Mouse (Mus musculus) cerebellum, adult 18-20 months (tissue): ENCODE measurements around the gene Ift122.

ENCODE experiments used
- DNase-seq, 2 experiments: peaks; one replicate each; pipeline ENCODE4 v3.0.0; 2021

The Ift122 gene

GRCm38 (mm10) chr6:115927292-115928242, 74.3 kb downstream of the Ift122 start:
- DNase-seq, result no peak

GRCm38 (mm10) chr6:115930018-115930417, 76.7 kb downstream of the Ift122 start:
- no peak for DNase-seq

GRCm38 (mm10) chr6:115931639-115932038, 78.4 kb downstream of the Ift122 start, which contains the start of gene Rho:
TSS of gene Rho (plus strand) at chr6:115931748.
- DNase-seq, result no peak

GRCm38 (mm10) chr6:115932391-115932790, 79.1 kb downstream of the Ift122 start:
- no peak for DNase-seq

GRCm38 (mm10) chr6:115935544-115935943, 82.3 kb downstream of the Ift122 start:
- no peak for DNase-seq

- no peak for DNase-seq
These were observed 84.7 kb downstream of the Ift122 start for GRCm38 (mm10) chr6:115938011-115938410.

- DNase-seq, result no peak
These were observed 85.5 kb downstream of the Ift122 start for GRCm38 (mm10) chr6:115938798-115939197.

GRCm38 (mm10) chr6:115940603-115941002, 87.3 kb downstream of the Ift122 start:
- DNase-seq, result no peak

GRCm38 (mm10) chr6:115941128-115941527, 87.9 kb downstream of the Ift122 start:
- no peak for DNase-seq

GRCm38 (mm10) chr6:115943498-115944427, 90.5 kb downstream of the Ift122 start:
- DNase-seq, result no peak

- no peak for DNase-seq
These were observed 91.4 kb downstream of the Ift122 start, which contains the start of gene H1foo for GRCm38 (mm10) chr6:115944638-115945037. TSS of gene H1foo (plus strand) at chr6:115944938.

- DNase-seq, result no peak
These were observed 92.4 kb downstream of the Ift122 start for GRCm38 (mm10) chr6:115945633-115946032.

GRCm38 (mm10) chr6:115946389-115946788, 93.1 kb downstream of the Ift122 start:
- DNase-seq, result no peak

- DNase-seq, result no peak
These were observed 101.3 kb downstream of the Ift122 start for GRCm38 (mm10) chr6:115954506-115955074.

- peak; percentile 61 for DNase-seq
These were observed 101.9 kb downstream of the Ift122 start for GRCm38 (mm10) chr6:115955169-115955568.

GRCm38 (mm10) chr6:115955664-115956063, 102.4 kb downstream of the Ift122 start:
- no peak for DNase-seq

GRCm38 (mm10) chr6:115956418-115956921, 103.2 kb downstream of the Ift122 start:
- peak in 1 of 2 experiments; percentile 38 for DNase-seq

- DNase-seq, result peak; percentile 81 to 92
These were observed 103.8 kb downstream of the Ift122 start for GRCm38 (mm10) chr6:115956922-115957601.

GRCm38 (mm10) chr6:115957681-115958080, 104.4 kb downstream of the Ift122 start:
- no peak for DNase-seq

GRCm38 (mm10) chr6:115958445-115958844, 105.2 kb downstream of the Ift122 start:
- no peak for DNase-seq

GRCm38 (mm10) chr6:115959151-115959691, 106.0 kb downstream of the Ift122 start:
- DNase-seq, result peak; percentile 64 to 72

GRCm38 (mm10) chr6:115960322-115960721, 107.1 kb downstream of the Ift122 start:
- DNase-seq, result no peak
